Mouse (Mus musculus) kidney, embryonic 16.5 days (tissue): ENCODE data around the gene Gapvd1. TPM values are rescaled to one million over a fixed set of nuclear protein-coding genes. Genes with fewer than 3 reads are reported as not detected.
A peak's percentile ranks its signal among the peaks of the same experiment; 100 is the strongest.

Experiments
- ATAC-seq: fragments of 200-750 bp; cut with Nextera tagmentation; 2 replicates; pipeline ENCODE4 v1.8.0; 2017; ENCODE audit warnings: moderate TSS enrichment; ENCODE audit not compliant: low FRiP score, low TSS enrichment
- H3K27ac ChIP-seq: fragments of 300-500 bp; sonication (generic); 2 replicates; pipeline ENCODE4 v1.5.1; 2014; ENCODE audit warnings: low read length
- H3K27me3 ChIP-seq: fragments of 300-500 bp; sonication (generic); 2 replicates; pipeline ENCODE4 v1.6.1; 2014; ENCODE audit warnings: low read length, control low read depth, mixed read lengths; ENCODE audit not compliant: insufficient read depth
- H3K36me3 ChIP-seq: fragments of 300-500 bp; sonication (generic); 2 replicates; pipeline ENCODE4 v1.6.1; 2014; ENCODE audit warnings: low read length, control low read depth, mixed read lengths; ENCODE audit not compliant: insufficient read depth
- H3K4me1 ChIP-seq: fragments of 300-500 bp; sonication (generic); 2 replicates; pipeline ENCODE4 v1.6.1; 2014; ENCODE audit warnings: low read length, control low read depth, mixed read lengths; ENCODE audit not compliant: insufficient read depth
- H3K4me2 ChIP-seq: fragments of 300-500 bp; sonication (generic); replicated peaks from 2 replicates; pipeline ENCODE4 v1.6.1; 2014; ENCODE audit warnings: low read depth, low read length
- H3K4me3 ChIP-seq: fragments of 300-500 bp; sonication (generic); 2 replicates; pipeline ENCODE4 v1.5.1; 2014; ENCODE audit warnings: mild to moderate bottlenecking, low read length
- H3K9ac ChIP-seq: fragments of 300-500 bp; sonication (generic); replicated peaks from 2 replicates; pipeline ENCODE4 v1.6.1; 2014; ENCODE audit warnings: low read length
- H3K9me3 ChIP-seq: fragments of 300-500 bp; sonication (generic); 2 replicates; pipeline ENCODE4 v1.6.1; 2016; ENCODE audit warnings: low read length, control low read depth
- WGBS: fragments of 180-500 bp; shearing (Covaris S2); extraction: QIAGEN DNeasy Blood & Tissue Kit; methylation state at CpG from one replicate; pipeline ENCODE4 v1.1.7; 2014; 5-methylcytosine and 5-hydroxymethylcytosine counted together
- polyA plus RNA-seq: library from polyadenylated mRNA; unstranded; fragments of >200 nt; fragmentation: Nextera tagmentation; extraction: Ambion mirVana; gene quantifications from 2 replicates; pipeline ENCODE4 v1.2.1, GENCODE M21; 2015

The Gapvd1 gene
- polyA plus RNA-seq, 1 experiment from 2014 or later: 76.3 TPM

- Histone ChIP-seq H3K27ac (no peak overlapping the region), H3K27me3 (no peaks in the 10 kb centered on the region), H3K9ac (no peak overlapping the region), H3K9me3 (no peaks in the 10 kb centered on the region), H3K36me3 (peaks cover 39% of the 10 kb centered on the region), H3K4me3 (no peak overlapping the region), H3K4me1 (no peaks in the 10 kb centered on the region), H3K4me2 (no peak overlapping the region)
- no peak for ATAC-seq
- WGBS: 93% methylated on average over 8 of the region's 8 CpGs
Observed at GRCm38 (mm10) chr2:34677061-34677460, 78.0 kb downstream of the Gapvd1 start.

GRCm38 (mm10) chr2:34673846-34674245 lies 81.2 kb downstream of the Gapvd1 start:
- no peak overlapping the region for H3K27ac ChIP-seq
- ATAC-seq: no peak
- peaks cover 31% of the 10 kb centered on the region for H3K36me3 ChIP-seq
- no peaks in the 10 kb centered on the region for H3K4me1 ChIP-seq
- no peaks in the 10 kb centered on the region for H3K9me3 ChIP-seq
- 86% methylated on average over 11 of the region's 11 CpGs for WGBS
- H3K4me3 ChIP-seq: no peak overlapping the region
- H3K27me3 ChIP-seq: no peaks in the 10 kb centered on the region
- H3K9ac ChIP-seq: no peak overlapping the region
- H3K4me2 ChIP-seq: no peak overlapping the region

DNA sequence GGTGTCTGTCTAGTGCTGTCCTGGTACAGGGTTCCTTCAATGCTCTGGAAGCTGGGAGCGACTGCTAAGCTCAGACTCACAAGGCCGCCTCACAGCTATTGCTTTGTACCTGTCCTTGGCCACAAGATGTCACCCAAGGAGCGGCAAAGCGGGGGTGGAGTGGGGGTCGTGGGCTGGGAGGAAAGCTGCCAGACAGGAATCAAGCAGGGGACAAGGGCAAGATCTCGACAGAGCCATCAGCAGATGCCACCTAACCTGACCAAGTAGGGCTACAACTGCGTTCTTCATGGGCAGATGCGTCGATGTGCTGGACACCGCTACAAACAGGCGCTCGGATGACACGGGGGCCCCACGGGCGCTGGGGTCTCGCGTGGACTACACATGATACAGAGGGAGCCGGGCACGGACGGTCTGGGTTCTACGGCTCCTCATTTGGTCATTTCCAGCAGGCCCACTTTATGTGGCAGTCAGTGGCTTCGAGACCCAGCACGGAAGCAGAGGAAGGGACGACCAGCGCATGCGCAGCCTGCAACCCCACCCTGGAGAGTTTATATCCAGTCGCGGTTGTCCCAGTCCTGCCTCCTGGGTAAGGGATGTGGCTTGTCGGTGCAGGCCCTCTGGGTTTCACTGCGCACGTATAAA lies 83.5 kb downstream of the Gapvd1 start:
- WGBS: 28% methylated on average over 31 of the region's 31 CpGs
- Histone ChIP-seq H3K4me3 (peak overlapping the region; percentile 55), H3K27ac (no peak overlapping the region), H3K27me3 (peaks cover 3% of the 10 kb centered on the region; the same call in 1 of the 2 replicates), H3K36me3 (peaks cover 10% of the 10 kb centered on the region), H3K4me1 (no peaks in the 10 kb centered on the region), H3K9me3 (no peaks in the 10 kb centered on the region), H3K4me2 (peak overlapping the region; percentile 84), H3K9ac (peak overlapping the region; percentile 70)
- peak; percentile 70 for ATAC-seq

GRCm38 (mm10) chr2:34670470-34670869 lies 84.6 kb downstream of the Gapvd1 start:
- Histone ChIP-seq H3K36me3 (peaks cover 1% of the 10 kb centered on the region; the same call in 1 of the 2 replicates), H3K27me3 (peaks cover 3% of the 10 kb centered on the region; the same call in 1 of the 2 replicates), H3K4me1 (no peaks in the 10 kb centered on the region), H3K4me3 (no peak overlapping the region), H3K9ac (no peak overlapping the region), H3K27ac (no peak overlapping the region), H3K4me2 (no peak overlapping the region), H3K9me3 (no peaks in the 10 kb centered on the region)
- 79% methylated on average over 6 of the region's 6 CpGs for WGBS
- no peak for ATAC-seq

DNA sequence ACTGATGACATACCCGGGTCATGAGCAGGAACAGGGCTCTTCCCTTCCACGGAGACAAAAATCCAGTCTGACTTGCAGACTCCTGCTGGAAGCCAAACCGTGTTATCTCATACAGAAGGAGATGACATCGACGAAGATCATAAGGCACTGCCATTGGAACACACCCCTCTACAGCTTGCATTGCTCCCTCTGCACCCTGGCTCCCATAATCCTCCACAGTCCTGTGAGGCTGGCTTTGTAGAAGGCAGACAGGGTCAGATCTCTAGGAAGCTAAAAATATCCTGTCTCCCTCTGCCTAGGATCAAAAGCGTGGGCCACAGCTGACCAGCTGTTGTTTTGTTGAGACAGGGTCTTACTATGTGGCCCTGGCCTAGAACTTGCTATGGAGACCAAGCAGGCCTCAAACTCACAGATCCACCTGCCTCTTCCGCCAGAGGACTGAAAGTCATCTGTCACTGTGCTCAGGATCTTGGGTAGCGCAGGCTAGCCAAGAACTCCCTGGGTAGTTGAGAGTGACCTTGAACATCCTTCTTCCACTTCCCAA lies 85.8 kb downstream of the Gapvd1 start:
- Histone ChIP-seq H3K27ac (no peak overlapping the region), H3K4me1 (no peaks in the 10 kb centered on the region), H3K36me3 (no peaks in the 10 kb centered on the region), H3K4me3 (no peak overlapping the region), H3K27me3 (peaks cover 3% of the 10 kb centered on the region; the same call in 1 of the 2 replicates), H3K9ac (no peak overlapping the region), H3K4me2 (no peak overlapping the region), H3K9me3 (no peaks in the 10 kb centered on the region)
- no peak for ATAC-seq
- WGBS: 58% methylated on average over 8 of the region's 8 CpGs

DNA sequence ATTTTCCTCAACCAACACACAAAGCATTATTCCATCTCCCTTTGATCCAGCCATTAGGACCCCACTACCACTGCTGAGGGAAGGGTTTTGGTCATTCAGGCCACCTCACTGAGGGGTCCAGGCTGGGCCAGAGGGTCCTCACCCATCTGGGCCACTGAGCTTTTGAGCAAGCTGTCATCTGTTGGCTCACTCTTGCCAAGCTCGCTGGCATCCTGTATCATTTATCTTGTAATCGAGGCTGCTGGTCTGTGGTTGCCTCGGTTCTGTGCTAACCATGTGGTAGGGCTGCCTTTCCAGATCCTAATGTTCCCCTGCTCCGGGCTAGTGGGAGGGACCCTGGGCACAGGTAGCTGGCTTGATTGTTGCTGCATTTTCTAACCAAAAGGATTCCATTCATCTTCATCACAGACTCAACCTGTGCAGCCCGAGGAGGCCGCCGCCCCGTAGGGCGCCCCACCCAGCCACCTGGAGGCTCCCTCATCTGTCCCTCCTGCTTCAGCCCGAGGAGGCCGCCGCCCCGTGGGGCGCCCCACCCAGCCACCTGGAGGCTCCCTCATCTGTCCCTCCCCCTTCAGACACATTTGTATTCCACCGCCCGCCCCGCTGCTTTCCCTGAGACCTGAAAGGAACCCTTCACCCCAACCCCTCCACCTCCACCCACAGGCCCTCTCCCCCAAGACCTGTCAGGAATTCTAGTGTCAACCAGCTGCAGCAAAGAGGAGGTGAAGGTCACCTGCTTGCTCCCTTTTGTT lies 86.4 kb downstream of the Gapvd1 start:
- Histone ChIP-seq H3K4me1 (no peaks in the 10 kb centered on the region), H3K4me2 (no peak overlapping the region), H3K9ac (no peak overlapping the region), H3K27me3 (peaks cover 3% of the 10 kb centered on the region; the same call in 1 of the 2 replicates), H3K27ac (no peak overlapping the region), H3K9me3 (no peaks in the 10 kb centered on the region), H3K36me3 (no peaks in the 10 kb centered on the region), H3K4me3 (no peak overlapping the region)
- WGBS: 32% methylated on average over 16 of the region's 17 CpGs
- no peak for ATAC-seq

GRCm38 (mm10) chr2:34667820-34668219 lies 87.2 kb downstream of the Gapvd1 start:
- H3K27ac ChIP-seq: no peak overlapping the region
- no peaks in the 10 kb centered on the region for H3K4me1 ChIP-seq
- H3K4me3 ChIP-seq: no peak overlapping the region
- no peaks in the 10 kb centered on the region for H3K36me3 ChIP-seq
- WGBS: 42% methylated on average over 10 of the region's 10 CpGs
- H3K27me3 ChIP-seq: peaks cover 3% of the 10 kb centered on the region; the same call in 1 of the 2 replicates
- ATAC-seq: no peak
- H3K4me2 ChIP-seq: no peak overlapping the region
- no peak overlapping the region for H3K9ac ChIP-seq
- H3K9me3 ChIP-seq: no peaks in the 10 kb centered on the region

DNA sequence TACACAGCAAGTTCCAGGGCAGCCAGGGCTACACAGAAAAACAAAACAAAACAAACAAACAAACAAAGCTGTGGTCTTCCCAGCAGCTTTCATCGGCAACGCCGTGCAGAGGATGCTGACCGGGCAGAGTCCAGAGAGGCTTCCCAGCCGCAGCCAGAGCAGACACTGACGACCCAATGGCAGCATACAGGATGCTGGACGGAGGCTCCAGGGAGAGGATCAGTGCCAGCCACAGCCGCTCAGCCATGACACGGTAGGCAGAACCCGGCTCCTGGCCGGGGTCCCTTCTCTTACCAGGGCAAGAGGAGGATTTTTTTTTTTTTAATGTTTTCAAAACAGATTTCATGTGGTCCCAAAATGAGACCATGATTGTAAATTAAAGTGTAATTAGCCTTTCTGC lies 107.6 kb downstream of the Gapvd1 start:
- Histone ChIP-seq H3K36me3 (no peaks in the 10 kb centered on the region), H3K27ac (no peak overlapping the region), H3K9me3 (no peaks in the 10 kb centered on the region), H3K9ac (no peak overlapping the region), H3K4me3 (no peak overlapping the region), H3K4me1 (peaks cover 5% of the 10 kb centered on the region; the same call in 1 of the 2 replicates), H3K4me2 (no peak overlapping the region), H3K27me3 (no peaks in the 10 kb centered on the region)
- ATAC-seq: peak; percentile 52
- 46% methylated on average over 11 of the region's 11 CpGs for WGBS

GRCm38 (mm10) chr2:34646541-34646865 lies 108.5 kb downstream of the Gapvd1 start:
- H3K9me3 ChIP-seq: no peaks in the 10 kb centered on the region
- H3K4me2 ChIP-seq: peak overlapping the region; percentile 62
- no peak overlapping the region for H3K9ac ChIP-seq
- peak overlapping the region; percentile 36 for H3K4me3 ChIP-seq
- no peak for ATAC-seq
- no peaks in the 10 kb centered on the region for H3K36me3 ChIP-seq
- H3K27ac ChIP-seq: no peak overlapping the region
- H3K27me3 ChIP-seq: no peaks in the 10 kb centered on the region
- 13% methylated on average over 5 of the region's 5 CpGs for WGBS
- peaks cover 5% of the 10 kb centered on the region; the same call in 1 of the 2 replicates for H3K4me1 ChIP-seq
